Mouse (Mus musculus) retina, adult 2 months (tissue): ENCODE data around the gene Cd200.

Experiments used
- DNase-seq: peaks from one replicate; pipeline ENCODE4 v3.0.0-alpha.2; 2012; ENCODE audit warnings: low read depth, low spot score

Cd200 gene

GRCm38 (mm10) chr16:45344879-45345278 lies 64.0 kb downstream of the Cd200 start:
- no peak for DNase-seq

GRCm38 (mm10) chr16:45336478-45336877 lies 72.4 kb downstream of the Cd200 start:
- DNase-seq, result no peak

- no peak for DNase-seq
Measured at GRCm38 (mm10) chr16:45334891-45335290, 74.0 kb downstream of the Cd200 start.

- DNase-seq, result no peak
Measured at GRCm38 (mm10) chr16:45334376-45334765, 74.5 kb downstream of the Cd200 start.

GRCm38 (mm10) chr16:45333678-45334375 lies 75.0 kb downstream of the Cd200 start:
- DNase-seq, result no peak

- no peak for DNase-seq
Measured at GRCm38 (mm10) chr16:45332591-45332990, 76.3 kb downstream of the Cd200 start.
